Comparison of ENCODE assay signal across 20 mouse cellular contexts in the genomic region with DNA sequence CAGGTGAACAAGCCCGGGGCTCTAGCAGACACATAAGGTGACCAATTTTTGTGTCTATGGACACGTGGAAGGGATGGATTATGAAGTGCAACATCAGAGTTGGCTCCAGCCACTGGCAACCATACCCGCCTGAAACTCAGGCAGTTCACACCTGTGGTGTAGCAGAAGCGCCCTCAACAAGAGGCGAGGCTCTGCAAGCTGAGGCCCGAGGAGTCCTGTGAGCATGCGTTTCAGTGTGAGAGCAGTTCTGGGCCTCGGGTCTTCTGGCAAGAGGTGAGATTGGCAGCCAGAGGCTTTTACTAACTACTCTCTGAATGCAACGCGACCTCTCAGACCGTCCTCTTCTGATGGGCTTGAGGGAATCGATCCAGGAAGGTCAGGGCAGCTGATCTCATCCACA. TPM values are rescaled to one million over a fixed set of nuclear protein-coding genes. Genes with fewer than 3 reads are reported as not detected.
DNase-seq lines count a peak whose midpoint lies in the region; ATAC-seq and TF ChIP-seq lines count a peak whose summit lies in the region.
"Had no signal": no experiment of that assay in that cellular context is flagged by ENCODE, and none has a peak within 500 bp of the region (broad histone marks: within the 10 kb centered on the region; RNA-seq: fewer than 3 reads in every experiment).

No protein-coding gene starts in this region.

- H3K36me3 ChIP-seq in heart, embryonic 15.5 days = no peaks in the 10 kb centered on the region; the same call in 1 of the 2 replicates
- no peaks in the 10 kb centered on the region for H3K36me3 ChIP-seq in stomach, embryonic 16.5 days (ENCODE audit: control insufficient read depth, insufficient read depth, low read length)
- H3K36me3 ChIP-seq in stomach, postnatal 0 days (ENCODE audit: control insufficient read depth, insufficient read depth, low read length) = no peaks in the 10 kb centered on the region
- H3K36me3 ChIP-seq: limb, embryonic 15.5 days; liver, embryonic 15.5 days; midbrain, embryonic 10.5 days had no signal

- peak overlapping the region; percentile 84 for H3K27ac ChIP-seq in gastrocnemius, adult 2 months
- peak overlapping the region; percentile 54 for H3K27ac ChIP-seq in heart, embryonic 15.5 days
- H3K27ac ChIP-seq in stomach, embryonic 16.5 days (ENCODE audit: low read length) = no peak overlapping the region
- H3K27ac ChIP-seq in stomach, postnatal 0 days (replicated peaks) = no peak overlapping the region
- H3K27ac ChIP-seq: limb, embryonic 15.5 days; liver, embryonic 15.5 days; macrophage had no signal

- no peak overlapping the region for H3K9ac ChIP-seq in heart, embryonic 15.5 days
- H3K9ac ChIP-seq in stomach, embryonic 16.5 days (ENCODE audit: low read length) = 0 out of 2 replicates have a peak overlapping the region, but pooled peaks have one; percentile 8
- H3K9ac ChIP-seq in stomach, postnatal 0 days (ENCODE audit: low read length) = no peak overlapping the region
- H3K9ac ChIP-seq: forebrain, postnatal 0 days; limb, embryonic 15.5 days; liver, embryonic 15.5 days had no signal

- no peak overlapping the region for H3K4me3 ChIP-seq in gastrocnemius, adult 2 months
- H3K4me3 ChIP-seq in heart, embryonic 15.5 days = no peak overlapping the region
- no peak overlapping the region for H3K4me3 ChIP-seq in stomach, embryonic 16.5 days (replicated peaks; ENCODE audit: low read length)
- H3K4me3 ChIP-seq in stomach, postnatal 0 days (ENCODE audit: low read depth, low read length) = no peak overlapping the region
- H3K4me3 ChIP-seq: limb, embryonic 15.5 days; liver, embryonic 15.5 days; midbrain, embryonic 10.5 days had no signal

- no peaks in the 10 kb centered on the region for H3K9me3 ChIP-seq in heart, embryonic 15.5 days (replicated peaks)
- no peaks in the 10 kb centered on the region for H3K9me3 ChIP-seq in stomach, embryonic 16.5 days (replicated peaks; ENCODE audit: control insufficient read depth, low read length)
- H3K9me3 ChIP-seq in stomach, postnatal 0 days (ENCODE audit: control insufficient read depth, low read length) = no peaks in the 10 kb centered on the region
- H3K9me3 ChIP-seq: limb, embryonic 15.5 days; liver, embryonic 15.5 days; midbrain, embryonic 10.5 days had no signal

- H3K4me2 ChIP-seq in heart, embryonic 15.5 days = no peak overlapping the region
- no peak overlapping the region for H3K4me2 ChIP-seq in stomach, embryonic 16.5 days (ENCODE audit: low read depth, low read length)
- H3K4me2 ChIP-seq in stomach, postnatal 0 days (replicated peaks; ENCODE audit: low read depth) = no peak overlapping the region
- H3K4me2 ChIP-seq: limb, embryonic 15.5 days; liver, embryonic 15.5 days had no signal

- intact Hi-C loops in gastrocnemius, adult 2 months (cut with DNase I) = no loop called here

- 70% methylated on average over 12 of the region's 12 CpGs for WGBS in heart, embryonic 15.5 days
- WGBS in stomach, embryonic 16.5 days = 89% methylated on average over 12 of the region's 12 CpGs
- 74% methylated on average over 12 of the region's 12 CpGs for WGBS in stomach, postnatal 0 days

- no peak for TF ChIP-seq EP300 in stomach, postnatal 0 days (optimal IDR thresholded peaks at IDR 0.05)

- DNase-seq in gastrocnemius, adult 2 months = no peak
- no peak for DNase-seq in gastrocnemius, adult 8-10 months (ENCODE audit: low spot score in 2 of 2)
- no peak for DNase-seq in heart, postnatal 4 days
- no peak for DNase-seq in stomach, postnatal 0 days (ENCODE audit: low spot score)
- DNase-seq in thymus, postnatal 25 days = peak; percentile 53
- no peak for DNase-seq in kidney, adult 11 months
- DNase-seq: adrenal gland, postnatal 25 days; cerebellum, adult 18-20 months; cerebellum, postnatal 25 days; embryo, embryonic 11 days; forebrain, postnatal 0 days; layer of hippocampus, postnatal 36 days had no signal

- H3K27me3 ChIP-seq in heart, embryonic 15.5 days = no peaks in the 10 kb centered on the region
- H3K27me3 ChIP-seq in stomach, embryonic 16.5 days (ENCODE audit: control insufficient read depth, insufficient read depth, low read length) = no peaks in the 10 kb centered on the region
- no peaks in the 10 kb centered on the region for H3K27me3 ChIP-seq in stomach, postnatal 0 days (ENCODE audit: control insufficient read depth, insufficient read depth, low read length)
- H3K27me3 ChIP-seq: limb, embryonic 15.5 days; liver, embryonic 15.5 days had no signal

- H3K4me1 ChIP-seq in heart, embryonic 15.5 days (replicated peaks) = peaks cover 36% of the 10 kb centered on the region
- H3K4me1 ChIP-seq in stomach, embryonic 16.5 days (ENCODE audit: control insufficient read depth, insufficient read depth, low read length) = peaks cover 4% of the 10 kb centered on the region; the same call in 1 of the 2 replicates
- no peaks in the 10 kb centered on the region for H3K4me1 ChIP-seq in stomach, postnatal 0 days (replicated peaks; ENCODE audit: control insufficient read depth, insufficient read depth)

- ATAC-seq in heart, embryonic 15.5 days (replicated peaks; ENCODE audit: insufficient number of reproducible peaks, insufficient read depth, low FRiP score, low read depth) = no peak
- ATAC-seq in stomach, embryonic 16.5 days (ENCODE audit: insufficient read depth, low FRiP score) = no peak
- no peak for ATAC-seq in stomach, postnatal 0 days (ENCODE audit: low FRiP score, low TSS enrichment)
- ATAC-seq: forebrain, postnatal 0 days; hindbrain, embryonic 16.5 days; intestine, postnatal 0 days had no signal

- no peak for TF ChIP-seq CTCF in gastrocnemius, adult 2 months (IDR thresholded peaks at IDR 0.05)
- TF ChIP-seq CTCF in stomach, postnatal 0 days (IDR thresholded peaks at IDR 0.05; ENCODE audit: low read depth) = no peak

RNA-seq across cellular contexts. Expression of gene Endou, which starts 10.5 kb away (rescaled TPM):
- under 1 TPM; 0.13 to 0.22 TPM for total RNA-seq in gastrocnemius, adult 2 months (2021)
- total RNA-seq in gastrocnemius, adult 8-10 months (2022) = under 1 TPM; 0.19 to 0.49 (median 0.31) TPM
- polyA plus RNA-seq in heart, embryonic 15.5 days (2015; fragmentation: Nextera tagmentation; extraction: Ambion mirVana) = 0.86 and 3.5 TPM in 2 replicates
- 1 to 10 TPM; 3.5 to 4.6 TPM for total RNA-seq in heart, postnatal 4 days (2021)
- 6.4 and 18.3 TPM in 2 replicates for polyA plus RNA-seq in stomach, embryonic 16.5 days (2015; fragmentation: Nextera tagmentation; extraction: Ambion mirVana)
- 37.0 and 38.3 TPM in 2 replicates for polyA plus RNA-seq in stomach, postnatal 0 days (2015; fragmentation: Nextera tagmentation; extraction: Ambion mirVana)

RNA-seq across cellular contexts. Expression of gene Rapgef3, which starts 26.1 kb away (rescaled TPM):
- total RNA-seq in gastrocnemius, adult 2 months (2021) = 10 to 100 TPM in 1 of 2 experiments, 1 to 10 TPM in 1; 9.8 to 13.6 TPM
- 1 to 10 TPM; 5.1 to 6.3 (median 5.5) TPM for total RNA-seq in gastrocnemius, adult 8-10 months (2022)
- 20.0 and 24.0 TPM in 2 replicates for polyA plus RNA-seq in heart, embryonic 15.5 days (2015; fragmentation: Nextera tagmentation; extraction: Ambion mirVana)
- 10 to 100 TPM; 32.7 to 33.4 TPM for total RNA-seq in heart, postnatal 4 days (2021)
- polyA plus RNA-seq in stomach, embryonic 16.5 days (2015; fragmentation: Nextera tagmentation; extraction: Ambion mirVana) = 9.4 and 12.6 TPM in 2 replicates
- 3.2 and 4.2 TPM in 2 replicates for polyA plus RNA-seq in stomach, postnatal 0 days (2015; fragmentation: Nextera tagmentation; extraction: Ambion mirVana)

RNA-seq across cellular contexts. Expression of gene Rpap3, which starts 36.0 kb away (rescaled TPM):
- 10 to 100 TPM; 11.4 to 13.3 TPM for total RNA-seq in gastrocnemius, adult 2 months (2021)
- total RNA-seq in gastrocnemius, adult 8-10 months (2022) = 10 to 100 TPM; 12.5 to 13.9 (median 12.8) TPM
- polyA plus RNA-seq in heart, embryonic 15.5 days (2015; fragmentation: Nextera tagmentation; extraction: Ambion mirVana) = 16.8 and 18.7 TPM in 2 replicates
- 10 to 100 TPM; 16.0 to 19.7 TPM for total RNA-seq in heart, postnatal 4 days (2021)
- polyA plus RNA-seq in stomach, embryonic 16.5 days (2015; fragmentation: Nextera tagmentation; extraction: Ambion mirVana) = 20.5 and 20.6 TPM in 2 replicates
- 13.3 and 13.9 TPM in 2 replicates for polyA plus RNA-seq in stomach, postnatal 0 days (2015; fragmentation: Nextera tagmentation; extraction: Ambion mirVana)

RNA-seq across cellular contexts. Expression of gene Slc48a1, which starts 36.7 kb away (rescaled TPM):
- 10 to 100 TPM; 44.5 to 47.1 TPM for total RNA-seq in gastrocnemius, adult 2 months (2021)
- total RNA-seq in gastrocnemius, adult 8-10 months (2022) = 10 to 100 TPM; 40.0 to 52.7 (median 47.3) TPM
- polyA plus RNA-seq in heart, embryonic 15.5 days (2015; fragmentation: Nextera tagmentation; extraction: Ambion mirVana) = 64.3 and 76.8 TPM in 2 replicates
- 10 to 100 TPM; 58.7 to 59.2 TPM for total RNA-seq in heart, postnatal 4 days (2021)
- 36.5 and 39.3 TPM in 2 replicates for polyA plus RNA-seq in stomach, embryonic 16.5 days (2015; fragmentation: Nextera tagmentation; extraction: Ambion mirVana)
- polyA plus RNA-seq in stomach, postnatal 0 days (2015; fragmentation: Nextera tagmentation; extraction: Ambion mirVana) = 36.7 and 40.7 TPM in 2 replicates

Comparison
In these comparisons a context has a peak if more than half of its experiments do, and no peak if none do; other contexts are left out.
1. H3K27ac ChIP-seq: peak in gastrocnemius, adult 2 months (single experiment) and heart, embryonic 15.5 days (single experiment); none in stomach, embryonic 16.5 days (single experiment) and stomach, postnatal 0 days (single experiment).